Mouse (Mus musculus): ENCODE data around the gene Shank3.

DNA sequence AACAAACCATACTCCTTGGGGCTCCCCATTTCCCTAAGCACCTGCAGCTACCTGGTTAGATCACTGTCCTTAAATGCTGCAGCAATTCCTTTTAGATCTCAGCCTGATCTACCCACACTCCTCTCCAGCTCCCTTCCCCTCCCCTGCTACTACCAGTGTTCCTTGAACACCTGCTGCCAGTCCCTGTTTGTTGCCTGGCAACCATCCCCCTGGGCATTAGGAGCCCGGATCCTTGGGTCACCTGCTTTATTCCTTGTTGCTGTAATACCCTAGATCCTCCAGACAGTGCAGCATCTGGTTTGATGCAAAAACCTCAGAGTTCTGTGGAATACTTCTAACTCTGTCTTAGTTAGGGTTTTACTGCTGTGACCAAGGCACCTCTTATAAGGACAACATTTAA lies 34.4 kb upstream of the Shank3 start:
- no peak for TF ChIP-seq POLR2A (IDR thresholded peaks at IDR 0.05; ENCODE audit: control insufficient read depth, extremely low read depth, insufficient read depth, low read length, poor library complexity)
- no peak for TF ChIP-seq CTCF (IDR thresholded peaks at IDR 0.05; ENCODE audit: borderline replicate concordance, control insufficient read depth, extremely low read depth, insufficient read depth, low read length, poor library complexity)
